Mouse (Mus musculus) neural tube, embryonic 14.5 days (tissue): ENCODE measurements at regions not wholly inside any gene's neighbourhood (a gene's known extent, or its start where the extent isn't known, plus 50 kb on each side); places are given as distances from the start of the nearest gene placed in this dataset.
A peak's percentile ranks its signal among the peaks of the same experiment; 100 is the strongest.
"Not testable (repeated sequence)": the region's sequence is repeated elsewhere in the genome, so short reads cannot be mapped to it uniquely, and the experiment has no call there.

Experiments used
- ATAC-seq: fragments of 200-750 bp; cut with Nextera tagmentation; 2 replicates; pipeline ENCODE4 v1.8.0; 2017; ENCODE audit warnings: low read depth, mild to moderate bottlenecking, moderate TSS enrichment, moderate library complexity
- H3K27ac ChIP-seq: fragments of 300-500 bp; sonication (generic); 2 replicates; pipeline ENCODE4 v1.5.1; 2014; ENCODE audit warnings: low read depth, mild to moderate bottlenecking, control low read depth, low read length, moderate library complexity, mixed read lengths
- H3K27me3 ChIP-seq: fragments of 300-500 bp; sonication (generic); 2 replicates; pipeline ENCODE4 v1.6.1; 2014; ENCODE audit warnings: low read length; ENCODE audit not compliant: control insufficient read depth, insufficient read depth
- H3K36me3 ChIP-seq: fragments of 300-500 bp; sonication (generic); 2 replicates; pipeline ENCODE4 v1.6.1; 2014; ENCODE audit warnings: low read length, mixed read lengths; ENCODE audit not compliant: control insufficient read depth, insufficient read depth
- H3K4me1 ChIP-seq: fragments of 300-500 bp; sonication (generic); 2 replicates; pipeline ENCODE4 v1.6.1; 2014; ENCODE audit warnings: low read length; ENCODE audit not compliant: control insufficient read depth, insufficient read depth
- H3K4me2 ChIP-seq: fragments of 300-500 bp; sonication (generic); 2 replicates; pipeline ENCODE4 v1.6.1; 2014; ENCODE audit warnings: mild to moderate bottlenecking, low read depth, low read length, control low read depth
- H3K4me3 ChIP-seq: fragments of 300-500 bp; sonication (generic); 2 replicates; pipeline ENCODE4 v1.5.1; 2014; ENCODE audit warnings: low read depth, low read length, control low read depth, mixed read lengths
- H3K9ac ChIP-seq: fragments of 300-500 bp; sonication (generic); replicated peaks from 2 replicates; pipeline ENCODE4 v1.6.1; 2014; ENCODE audit warnings: low read depth, mild to moderate bottlenecking, control low read depth, low read length, mixed read lengths
- H3K9me3 ChIP-seq: fragments of 300-500 bp; sonication (generic); 2 replicates; pipeline ENCODE4 v1.6.1; 2016; ENCODE audit warnings: low read length; ENCODE audit not compliant: control insufficient read depth
- WGBS: fragments of 180-500 bp; shearing (Covaris S2); extraction: QIAGEN DNeasy Blood & Tissue Kit; methylation state at CpG from one replicate; pipeline ENCODE4 v1.1.7; 2014; 5-methylcytosine and 5-hydroxymethylcytosine counted together

DNA sequence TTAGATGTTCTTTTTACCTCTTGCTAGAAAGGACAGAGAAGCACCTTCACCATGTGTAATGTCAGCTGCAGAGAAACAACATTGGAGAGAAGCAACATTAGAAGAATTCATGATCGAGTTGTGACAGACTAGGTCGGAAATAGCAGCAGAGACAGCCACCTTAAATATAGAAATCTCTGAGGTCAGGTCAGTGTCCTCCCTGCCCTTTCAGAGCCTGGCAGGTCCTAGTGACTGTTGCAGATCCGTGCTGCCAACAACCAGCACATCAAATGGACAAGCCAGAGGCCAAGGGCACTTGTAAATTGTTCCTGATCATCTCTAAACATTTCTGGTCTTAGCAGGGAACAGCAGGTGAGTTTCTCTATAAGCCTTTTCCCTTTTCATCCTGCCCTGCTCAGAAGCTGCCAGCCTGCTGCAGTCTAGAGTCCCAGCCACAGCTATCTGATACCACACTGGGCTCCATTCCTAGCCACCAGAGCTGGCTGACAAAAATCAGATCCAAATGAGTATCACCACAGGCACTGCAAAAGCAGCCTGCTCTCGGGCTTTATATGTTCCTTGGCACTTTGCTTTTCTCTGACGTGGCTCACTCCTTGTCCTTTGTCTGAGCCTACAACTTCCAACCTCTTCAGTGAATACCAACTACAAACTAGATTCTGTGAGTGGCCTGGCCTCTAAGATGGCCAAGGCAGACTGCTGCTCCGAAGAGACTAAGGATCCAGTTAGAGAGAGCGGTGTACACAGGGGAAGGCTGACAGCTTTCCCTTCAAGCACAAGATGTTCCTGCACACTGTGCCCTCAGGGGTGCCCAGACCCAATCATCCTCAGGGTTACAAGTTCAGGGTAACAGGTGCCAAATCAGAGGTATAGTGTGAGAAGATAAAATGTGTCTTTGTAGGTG lies 102.8 kb upstream of the Pfn2 start:
- no peak overlapping the region for H3K27ac ChIP-seq
- no peak overlapping the region for H3K4me3 ChIP-seq
- H3K4me2 ChIP-seq = no peak overlapping the region
- H3K9me3 ChIP-seq = no peaks in the 10 kb centered on the region
- 69% methylated on average over 7 of the region's 7 CpGs for WGBS
- ATAC-seq = no peak
- no peak overlapping the region for H3K9ac ChIP-seq
- H3K27me3 ChIP-seq = no peaks in the 10 kb centered on the region
- no peaks in the 10 kb centered on the region for H3K4me1 ChIP-seq
- no peaks in the 10 kb centered on the region for H3K36me3 ChIP-seq

DNA sequence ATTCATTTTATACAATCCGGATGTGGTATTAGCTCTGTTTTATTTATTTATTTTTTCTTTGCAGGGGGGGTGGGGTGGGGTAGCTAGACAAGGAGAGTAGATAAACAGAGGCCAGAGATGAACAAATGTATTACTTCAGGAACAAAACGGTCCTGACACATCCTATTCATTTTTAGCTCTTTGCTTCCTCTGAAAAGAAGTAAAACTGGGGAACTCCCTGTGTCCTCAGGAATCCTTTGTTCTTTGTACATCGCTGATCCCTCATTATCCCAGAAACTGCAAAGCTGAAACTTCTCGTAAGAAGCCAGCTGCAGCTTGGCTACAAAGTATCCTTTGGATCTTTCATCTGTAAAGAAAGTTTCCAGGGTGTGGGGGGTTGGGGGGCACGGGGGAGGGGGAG lies 103.6 kb upstream of the Pfn2 start:
- no peaks in the 10 kb centered on the region for H3K27me3 ChIP-seq
- H3K9ac ChIP-seq = no peak overlapping the region
- H3K4me1 ChIP-seq = no peaks in the 10 kb centered on the region
- no peaks in the 10 kb centered on the region for H3K9me3 ChIP-seq
- no peak overlapping the region for H3K4me3 ChIP-seq
- H3K36me3 ChIP-seq = no peaks in the 10 kb centered on the region
- WGBS = 16% methylated on average over 5 of the region's 5 CpGs
- H3K4me2 ChIP-seq = no peak overlapping the region
- ATAC-seq = no peak
- no peak overlapping the region for H3K27ac ChIP-seq

DNA sequence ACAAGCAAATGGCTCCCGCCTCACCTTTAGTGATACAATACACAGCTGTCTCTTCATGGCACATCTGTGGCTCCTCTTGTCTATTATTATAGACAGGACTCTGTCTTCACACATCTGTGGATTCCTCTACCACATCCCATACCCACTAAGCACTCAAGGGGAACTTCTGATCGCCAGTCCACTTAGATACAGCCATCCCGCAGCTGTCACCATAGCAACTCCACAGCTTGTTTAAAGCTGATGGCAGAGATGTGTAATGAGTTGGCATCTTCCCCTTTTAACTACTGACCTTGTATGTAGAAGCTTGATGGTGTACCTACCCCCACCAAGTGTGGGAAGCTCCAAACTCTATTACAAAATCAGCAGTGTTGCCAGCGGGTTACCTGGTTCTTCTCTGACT lies 109.5 kb upstream of the Pfn2 start:
- Histone ChIP-seq H3K4me2 (no peak overlapping the region), H3K27me3 (no peaks in the 10 kb centered on the region), H3K27ac (no peak overlapping the region), H3K9ac (no peak overlapping the region), H3K9me3 (no peaks in the 10 kb centered on the region; the same call in 1 of the 2 replicates), H3K4me3 (no peak overlapping the region), H3K4me1 (no peaks in the 10 kb centered on the region), H3K36me3 (no peaks in the 10 kb centered on the region)
- 86% methylated on average over 4 of the region's 4 CpGs for WGBS
- no peak for ATAC-seq

DNA sequence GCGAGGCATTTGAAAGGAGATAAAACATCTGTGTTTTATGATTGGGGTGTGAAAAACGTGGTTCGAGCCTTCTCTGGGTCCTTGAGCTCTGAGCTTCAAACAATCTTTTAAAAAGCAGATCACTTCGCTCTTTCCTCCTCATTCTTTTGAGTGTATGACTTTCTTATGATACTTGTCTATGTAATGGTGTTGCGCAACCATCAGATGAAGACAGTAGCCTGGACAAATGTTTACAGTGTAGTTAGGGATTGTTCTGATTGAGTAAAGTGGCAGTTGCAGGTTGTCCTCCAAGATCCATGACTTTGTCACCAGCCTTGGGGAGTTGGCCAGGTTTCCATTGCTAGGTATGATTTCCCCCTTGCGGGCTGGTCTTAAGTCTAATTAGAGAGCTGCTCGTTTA lies 116.1 kb upstream of the Pfn2 start:
- H3K4me2 ChIP-seq = no peak overlapping the region
- ATAC-seq = no peak
- H3K36me3 ChIP-seq = no peaks in the 10 kb centered on the region
- H3K4me1 ChIP-seq = no peaks in the 10 kb centered on the region
- H3K4me3 ChIP-seq = no peak overlapping the region
- no peaks in the 10 kb centered on the region; the same call in 1 of the 2 replicates for H3K9me3 ChIP-seq
- no peak overlapping the region for H3K9ac ChIP-seq
- H3K27me3 ChIP-seq = no peaks in the 10 kb centered on the region
- WGBS = 90% methylated on average over 7 of the region's 7 CpGs
- H3K27ac ChIP-seq = no peak overlapping the region

DNA sequence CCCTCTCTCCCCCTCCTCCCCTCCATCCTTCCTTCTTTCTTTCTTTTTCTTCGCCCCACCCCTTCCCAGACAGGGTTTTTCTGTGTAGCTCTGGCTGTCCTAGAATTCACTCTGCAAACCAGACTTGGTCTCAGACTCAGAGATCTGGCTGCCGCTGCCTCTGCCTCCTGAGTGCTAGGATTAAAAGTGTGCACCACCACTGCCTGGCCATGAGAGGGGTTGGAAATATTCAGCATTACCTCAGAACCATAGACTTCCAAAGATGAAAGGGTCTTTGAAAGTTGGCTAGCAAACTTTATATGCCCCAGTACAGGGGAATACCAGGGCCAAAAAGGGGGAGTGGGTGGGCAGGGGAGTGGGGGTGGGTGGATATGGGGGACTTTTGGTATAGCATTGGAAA lies 122.7 kb upstream of the Pfn2 start:
- H3K4me3 ChIP-seq, H3K9ac ChIP-seq, H3K36me3 ChIP-seq, H3K9me3 ChIP-seq, H3K4me1 ChIP-seq, H3K27me3 ChIP-seq, ATAC-seq, H3K4me2 ChIP-seq, H3K27ac ChIP-seq: not testable (repeated sequence)
- WGBS = 91% methylated on average over 2 of the region's 2 CpGs

DNA sequence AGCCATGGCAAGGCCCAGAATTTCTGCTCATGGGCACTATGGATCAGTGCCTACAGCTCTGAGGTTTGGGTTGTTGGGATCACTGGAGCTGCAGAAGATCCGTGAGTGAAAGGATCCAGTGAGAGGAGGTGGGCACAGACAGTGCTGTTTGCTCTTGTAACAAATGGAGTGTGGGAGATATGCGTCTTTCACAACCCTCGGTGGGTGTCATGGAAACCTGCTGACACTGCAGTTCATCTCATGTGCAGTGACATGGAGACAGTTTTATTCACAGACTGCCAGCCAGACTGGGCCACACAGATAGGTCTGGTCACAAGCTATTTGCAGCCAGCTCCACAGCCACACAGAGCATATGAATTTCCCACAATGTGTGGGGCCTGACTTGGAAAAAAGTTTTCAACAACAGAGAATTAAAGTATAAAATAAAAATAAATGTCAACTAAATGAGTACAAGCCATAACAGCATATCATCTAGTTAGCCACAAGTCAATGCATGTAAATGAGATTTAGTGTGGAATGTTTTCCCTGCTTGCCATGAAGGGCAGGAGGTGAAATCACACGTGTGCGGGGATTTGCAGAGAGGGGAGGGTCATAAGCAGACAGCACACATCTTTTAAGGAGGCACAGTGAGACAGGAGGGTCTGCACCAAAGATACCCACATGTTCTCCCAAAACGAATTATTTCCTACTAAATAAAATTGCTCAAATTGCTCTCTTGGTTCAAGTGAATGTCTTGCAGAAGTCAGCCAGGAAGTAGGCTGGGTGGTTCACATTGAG lies 124.8 kb upstream of the Pfn2 start:
- Histone ChIP-seq H3K27me3 (no peaks in the 10 kb centered on the region), H3K27ac (no peak overlapping the region), H3K9ac (no peak overlapping the region), H3K4me1 (0 out of 2 replicates have a peak, but pooled peaks cover 3% of the 10 kb centered on the region), H3K4me3 (no peak overlapping the region), H3K4me2 (no peak overlapping the region), H3K36me3 (no peaks in the 10 kb centered on the region), H3K9me3 (no peaks in the 10 kb centered on the region)
- WGBS = 22% methylated on average over 6 of the region's 6 CpGs
- peak; percentile 75; the same call in 1 of the 2 replicates for ATAC-seq

DNA sequence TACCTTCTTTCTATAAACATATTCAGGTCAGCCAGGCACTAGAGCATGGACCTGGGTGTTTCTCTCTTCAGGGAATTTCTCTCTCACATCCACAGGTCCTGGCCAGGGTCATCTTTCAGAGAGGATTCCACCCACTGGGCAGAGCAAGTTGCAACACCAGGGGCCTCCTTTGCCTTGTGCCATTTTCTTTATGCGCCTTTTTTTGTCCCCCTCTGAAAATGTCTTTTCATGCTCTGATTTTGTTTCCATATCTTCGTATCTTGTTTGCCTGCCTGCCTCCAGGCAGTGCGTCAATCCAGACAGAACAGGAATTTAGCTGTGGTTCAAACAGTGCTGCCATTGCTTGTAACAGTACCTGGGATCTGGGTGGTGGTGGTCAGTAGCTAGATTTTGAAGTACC lies 125.7 kb upstream of the Pfn2 start:
- no peak for ATAC-seq
- Histone ChIP-seq H3K4me3 (no peak overlapping the region), H3K4me2 (no peak overlapping the region), H3K27ac (no peak overlapping the region), H3K36me3 (no peaks in the 10 kb centered on the region), H3K9ac (no peak overlapping the region), H3K27me3 (no peaks in the 10 kb centered on the region), H3K4me1 (0 out of 2 replicates have a peak, but pooled peaks cover 3% of the 10 kb centered on the region), H3K9me3 (no peaks in the 10 kb centered on the region)
- 83% methylated on average over 3 of the region's 3 CpGs for WGBS

DNA sequence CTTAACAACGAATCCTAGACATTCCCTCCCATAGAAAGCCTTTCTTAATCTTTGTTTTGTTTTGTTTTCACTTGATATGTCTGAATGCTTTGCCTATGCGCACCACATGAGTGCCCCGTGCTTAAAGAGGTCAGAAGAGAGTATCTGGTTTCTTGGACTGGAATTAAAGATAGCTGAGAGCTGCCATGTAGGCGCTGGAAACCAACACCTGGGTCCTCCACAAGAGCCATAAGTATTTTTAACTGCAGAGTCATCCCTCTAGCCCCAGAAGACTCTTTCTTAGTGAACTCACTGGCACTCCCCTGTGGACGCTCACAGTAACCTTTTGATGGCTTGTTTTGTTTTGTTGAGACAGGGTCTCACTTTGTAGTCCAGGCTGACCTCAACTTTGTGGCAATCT lies 127.5 kb upstream of the Pfn2 start:
- no peak for ATAC-seq
- H3K4me3 ChIP-seq = no peak overlapping the region
- no peak overlapping the region for H3K4me2 ChIP-seq
- no peaks in the 10 kb centered on the region for H3K36me3 ChIP-seq
- H3K27ac ChIP-seq = no peak overlapping the region
- WGBS = 76% methylated on average over 5 of the region's 5 CpGs
- no peaks in the 10 kb centered on the region for H3K9me3 ChIP-seq
- H3K4me1 ChIP-seq = 0 out of 2 replicates have a peak, but pooled peaks cover 3% of the 10 kb centered on the region
- no peak overlapping the region for H3K9ac ChIP-seq
- no peaks in the 10 kb centered on the region for H3K27me3 ChIP-seq

DNA sequence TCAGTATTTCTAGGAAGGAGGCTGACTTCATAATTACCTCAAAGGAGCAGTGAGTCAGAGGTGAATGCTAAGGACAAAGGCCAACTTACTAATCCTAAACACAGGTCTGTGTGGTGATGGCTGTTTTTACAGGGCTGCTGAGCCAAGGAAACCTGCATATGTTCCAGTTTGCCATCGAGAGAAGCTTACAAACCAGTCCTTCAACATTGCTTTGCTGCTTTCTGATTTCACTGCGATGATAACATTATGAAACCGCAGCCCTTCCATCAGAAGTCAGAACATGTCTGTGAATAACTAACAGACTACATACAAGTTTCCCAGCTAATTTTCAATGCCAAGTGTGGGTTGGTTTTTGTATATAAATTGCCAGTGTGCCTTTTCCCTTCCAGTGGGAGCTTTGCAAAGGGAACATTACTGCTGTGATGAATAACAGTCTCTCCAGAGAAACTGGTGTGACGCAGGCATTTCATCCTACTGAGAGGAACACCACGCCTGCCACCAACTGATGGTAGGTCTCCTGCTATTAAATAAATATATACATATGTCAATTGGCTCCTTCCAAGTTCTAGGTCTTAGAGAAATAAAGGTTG lies 128.9 kb upstream of the Pfn2 start:
- H3K4me3 ChIP-seq = no peak overlapping the region
- H3K27me3 ChIP-seq = no peaks in the 10 kb centered on the region
- no peak for ATAC-seq
- WGBS = 80% methylated on average over 5 of the region's 5 CpGs
- H3K36me3 ChIP-seq = no peaks in the 10 kb centered on the region
- H3K4me2 ChIP-seq = no peak overlapping the region
- H3K9ac ChIP-seq = no peak overlapping the region
- 0 out of 2 replicates have a peak, but pooled peaks cover 3% of the 10 kb centered on the region for H3K4me1 ChIP-seq
- H3K9me3 ChIP-seq = no peaks in the 10 kb centered on the region
- H3K27ac ChIP-seq = no peak overlapping the region
